Mouse (Mus musculus) small intestine, adult 2 months (tissue): ENCODE results near the gene Vmn1r51. TPM values are rescaled to one million over a fixed set of nuclear protein-coding genes. Genes with fewer than 3 reads are reported as not detected.
"Not testable (repeated sequence)": the region's sequence is repeated elsewhere in the genome, so short reads cannot be mapped to it uniquely, and the experiment has no call there.

Source experiments
- H3K27ac ChIP-seq: fragments of 200-500 bp; 2 replicates; pipeline ENCODE4 v1.5.1; 2012; ENCODE audit warnings: low read depth, low read length, control low read depth, inconsistent platforms; ENCODE audit not compliant: insufficient read depth
- H3K27me3 ChIP-seq: fragments of 200-500 bp; 2 replicates; pipeline ENCODE4 v1.6.1; 2012; ENCODE audit warnings: mild to moderate bottlenecking, moderate library complexity, low read length, inconsistent platforms; ENCODE audit not compliant: control insufficient read depth, insufficient read depth
- H3K36me3 ChIP-seq: fragments of 200-500 bp; 2 replicates; pipeline ENCODE4 v1.6.1; 2012; ENCODE audit warnings: mild to moderate bottlenecking, low read length, control low read depth, inconsistent platforms; ENCODE audit not compliant: control insufficient read depth, insufficient read depth
- H3K4me1 ChIP-seq: fragments of 200-500 bp; 2 replicates; pipeline ENCODE4 v1.6.1; 2012; ENCODE audit warnings: low read length, inconsistent platforms, mixed read lengths; ENCODE audit not compliant: control insufficient read depth, insufficient read depth, insufficient read length
- H3K4me3 ChIP-seq: fragments of 200-500 bp; 2 replicates; pipeline ENCODE4 v1.5.1; 2012; ENCODE audit warnings: low read depth, mild to moderate bottlenecking, control low read depth, inconsistent platforms, low read length, moderate library complexity
- CTCF ChIP-seq: fragments of 200-500 bp; IDR thresholded peaks from 2 replicates; pipeline ENCODE4 v1.5.1; 2012; ENCODE audit warnings: low read depth, mild to moderate bottlenecking, control low read depth, inconsistent platforms, low read length, moderate library complexity, mixed read lengths; ENCODE audit not compliant: insufficient replicate concordance, insufficient read length; ENCODE audit errors: extremely low read depth
- POLR2A ChIP-seq: fragments of 200-500 bp; IDR thresholded peaks from 2 replicates; pipeline ENCODE4 v1.6.1; 2012; ENCODE audit warnings: low read depth, mild to moderate bottlenecking, control low read depth, inconsistent platforms, low read length, moderate library complexity
- WGBS: fragments of 180-500 bp; shearing (Covaris S2); methylation state at CpG from one replicate; pipeline ENCODE4 v1.1.7; 2018; 5-methylcytosine and 5-hydroxymethylcytosine counted together
- polyA plus RNA-seq: library from polyadenylated mRNA; depleted of rRNA; stranded (reverse); fragments of >200 nt; gene quantifications from 2 replicates; pipeline ENCODE4 v1.2.3, GENCODE M21; 2012; rRNA removed

Vmn1r51 gene
- not detected in 2 replicates for polyA plus RNA-seq

DNA sequence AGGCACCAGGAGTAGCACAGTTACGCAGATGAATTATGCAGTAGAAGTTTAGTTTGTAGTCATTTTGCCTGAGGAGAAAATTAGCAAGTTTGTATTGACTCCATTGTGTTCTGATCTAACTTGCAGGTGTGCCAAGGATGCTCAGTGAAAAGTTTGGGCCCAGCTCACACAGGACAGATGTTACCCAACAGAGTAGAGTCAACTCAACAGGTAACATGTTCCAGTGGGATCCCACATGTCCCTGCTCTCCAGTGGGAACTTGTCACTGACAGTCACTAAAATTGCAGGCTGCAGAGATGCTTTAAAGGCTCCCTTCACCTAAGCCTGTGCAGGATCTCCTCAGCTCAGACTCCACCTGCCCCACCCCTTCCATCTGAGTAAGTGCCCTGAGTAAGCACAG lies at the start of gene Vmn1r51:
TSS of gene Vmn1r51 (plus strand) at position 301 of the 400 bp plus-strand sequence.
- H3K27me3 ChIP-seq, H3K4me3 ChIP-seq, H3K36me3 ChIP-seq, H3K4me1 ChIP-seq, H3K27ac ChIP-seq: not testable (repeated sequence)
- WGBS, result 93% methylated on average over 1 of the region's 1 CpGs

GRCm38 (mm10) chr6:90078406-90078805 lies 44.0 kb upstream of the Vmn1r51 start, which contains the start of gene Vmn1r49:
TSS of gene Vmn1r49 (minus strand) at chr6:90078506.
- no peaks in the 10 kb centered on the region for H3K27me3 ChIP-seq
- H3K4me1 ChIP-seq, result no peaks in the 10 kb centered on the region
- no peak within 1 kb of the TSS for H3K27ac ChIP-seq
- 74% methylated on average over 4 of the region's 4 CpGs for WGBS
- TF ChIP-seq CTCF, result no peak
- no peak for TF ChIP-seq POLR2A
- no peak within 1 kb of the TSS for H3K4me3 ChIP-seq
- H3K36me3 ChIP-seq, result no peaks in the 10 kb centered on the region

DNA sequence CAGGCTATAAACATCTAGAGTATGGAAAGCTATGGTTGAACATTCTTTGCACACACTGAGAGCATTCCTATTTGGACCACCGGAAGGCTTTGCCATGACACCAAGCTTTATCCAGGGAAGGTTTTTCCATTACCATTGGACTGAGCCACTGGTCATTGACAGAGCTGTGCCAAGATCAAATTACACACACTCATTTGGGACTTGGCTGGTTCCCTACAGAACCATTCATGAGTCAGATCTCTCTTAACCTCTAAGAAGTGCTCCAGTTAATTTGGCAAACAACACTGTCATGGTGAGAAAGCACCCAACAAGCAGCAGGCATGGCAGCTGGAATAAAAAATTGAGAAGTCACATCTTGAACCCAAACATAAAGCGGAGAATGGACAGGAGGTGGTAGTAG lies 21.8 kb upstream of the Vmn1r51 start:
- WGBS, result 89% methylated on average over 2 of the region's 2 CpGs
- H3K4me1 ChIP-seq, result no peaks in the 10 kb centered on the region
- H3K27ac ChIP-seq, result no peak overlapping the region
- H3K4me3 ChIP-seq, result no peak overlapping the region
- TF ChIP-seq POLR2A (no peak), CTCF (no peak)
- no peaks in the 10 kb centered on the region for H3K36me3 ChIP-seq
- no peaks in the 10 kb centered on the region for H3K27me3 ChIP-seq

- H3K4me3 ChIP-seq, result no peak within 1 kb of the TSS
- WGBS, result 56% methylated on average over 2 of the region's 2 CpGs
- TF ChIP-seq POLR2A (no peak), CTCF (no peak)
- no peaks in the 10 kb centered on the region for H3K36me3 ChIP-seq
- no peaks in the 10 kb centered on the region for H3K4me1 ChIP-seq
- H3K27ac ChIP-seq, result no peak within 1 kb of the TSS
- no peaks in the 10 kb centered on the region for H3K27me3 ChIP-seq
Observed at GRCm38 (mm10) chr6:90101130-90101529, 21.3 kb upstream of the Vmn1r51 start, which contains the start of gene Vmn1r50. TSS of gene Vmn1r50 (plus strand) at chr6:90101430.

DNA sequence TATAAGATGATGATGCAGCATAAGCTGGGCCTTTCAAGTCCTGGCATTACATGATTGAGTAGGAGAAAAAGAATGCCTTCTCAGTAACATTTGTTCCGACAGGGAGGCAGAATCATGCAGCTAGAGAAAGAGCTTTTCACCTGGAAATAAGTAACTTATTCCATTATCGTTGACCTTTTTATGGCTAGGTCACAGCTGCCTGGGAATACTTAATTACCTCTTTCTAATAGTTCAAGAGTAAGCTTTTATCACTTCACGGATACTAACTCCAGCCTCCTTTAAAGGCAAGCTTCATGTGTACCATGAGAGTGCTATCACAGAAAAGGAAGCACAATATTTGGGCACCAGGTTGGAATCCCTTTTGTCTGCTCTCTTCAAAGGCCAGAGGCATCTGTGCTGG lies 37.7 kb downstream of the Vmn1r51 start:
- no peak for TF ChIP-seq POLR2A
- no peaks in the 10 kb centered on the region for H3K36me3 ChIP-seq
- 37% methylated on average over 3 of the region's 3 CpGs for WGBS

GRCm38 (mm10) chr6:90174508-90174907 lies 52.1 kb downstream of the Vmn1r51 start, which contains the start of gene Vmn1r52:
TSS of gene Vmn1r52 (plus strand) at chr6:90174808.
- WGBS, result 70% methylated on average over 2 of the region's 2 CpGs
- H3K27ac ChIP-seq, result no peak within 1 kb of the TSS
- no peaks in the 10 kb centered on the region for H3K36me3 ChIP-seq
- H3K27me3 ChIP-seq, result no peaks in the 10 kb centered on the region
- TF ChIP-seq CTCF (no peak), POLR2A (no peak)
- H3K4me1 ChIP-seq, result no peaks in the 10 kb centered on the region
- no peak within 1 kb of the TSS for H3K4me3 ChIP-seq

More for the DNA sequence above, 37.7 kb downstream of the Vmn1r51 start:
- H3K4me1 ChIP-seq, result no peaks in the 10 kb centered on the region
- no peak overlapping the region for H3K4me3 ChIP-seq
- no peaks in the 10 kb centered on the region for H3K27me3 ChIP-seq
- H3K27ac ChIP-seq, result no peak overlapping the region

Other genes with a start within 250 kb of the Vmn1r51 start
- gene Vmn1r42, start 246.2 kb upstream of the Vmn1r51 start, polyA plus RNA-seq, result not detected in 2 replicates
- 0.01 TPM in 1 of 2 replicates, not detected in the other for gene Vmn1r43, start 246.2 kb upstream of the Vmn1r51 start, polyA plus RNA-seq
- not detected in 2 replicates for gene Vmn1r44, start 238.9 kb upstream of the Vmn1r51 start, polyA plus RNA-seq
- not detected in 2 replicates for gene Vmn1r45, start 182.0 kb upstream of the Vmn1r51 start, polyA plus RNA-seq
- gene Vmn1r46, start 153.3 kb upstream of the Vmn1r51 start, polyA plus RNA-seq, result not detected in 2 replicates
- gene Vmn1r47, start 106.4 kb upstream of the Vmn1r51 start, polyA plus RNA-seq, result not detected in 2 replicates
- not detected in 2 replicates for gene Vmn1r48, start 85.8 kb upstream of the Vmn1r51 start, polyA plus RNA-seq
- gene Vmn1r49, start 44.1 kb upstream of the Vmn1r51 start, polyA plus RNA-seq, result not detected in 2 replicates
- not detected in 2 replicates for gene Vmn1r50, start 21.2 kb upstream of the Vmn1r51 start, polyA plus RNA-seq
- not detected in 2 replicates for gene Vmn1r52, start 52.2 kb downstream of the Vmn1r51 start, polyA plus RNA-seq
- gene V1ra8, start 80.2 kb downstream of the Vmn1r51 start, polyA plus RNA-seq, result not detected in 2 replicates
- not detected in 2 replicates for gene Vmn1r53, start 101.8 kb downstream of the Vmn1r51 start, polyA plus RNA-seq
- gene Vmn1r54, start 123.7 kb downstream of the Vmn1r51 start, polyA plus RNA-seq, result not detected in 2 replicates
- gene BC048671, start 178.6 kb downstream of the Vmn1r51 start, polyA plus RNA-seq, result not detected in 2 replicates
- 0.09 and 0.52 TPM in 2 replicates for gene Chst13, start 202.6 kb downstream of the Vmn1r51 start, polyA plus RNA-seq
- not detected in 2 replicates for gene Uroc1, start 210.7 kb downstream of the Vmn1r51 start, polyA plus RNA-seq
- 14.5 and 26.8 TPM in 2 replicates for gene Zxdc, start 246.9 kb downstream of the Vmn1r51 start, polyA plus RNA-seq